Mouse (Mus musculus) CH12.LX (cell line): ENCODE results near the gene Ppp1cb. TPM values are rescaled to one million over a fixed set of nuclear protein-coding genes. Genes with fewer than 3 reads are reported as not detected.

Source experiments
- DNase-seq: peaks from one replicate; pipeline ENCODE4 v3.0.0-alpha.2; 2013; ENCODE audit errors: extremely low read depth
- H3K27ac ChIP-seq: 2 replicates; pipeline ENCODE4 v1.5.1; 2012; ENCODE audit warnings: low read depth, mild to moderate bottlenecking, control low read depth, moderate library complexity; ENCODE audit not compliant: insufficient read depth
- H3K27me3 ChIP-seq: replicated peaks from 2 replicates; pipeline ENCODE3; 2012; ENCODE audit warnings: inconsistent platforms
- H3K36me3 ChIP-seq, 2 experiments: replicated peaks in 1 of 2; 2 replicates each; pipeline versions ENCODE3 to v1.6.1; 2012; ENCODE audit warnings: inconsistent platforms in 1 of 2, low read length in 1 of 2, mild to moderate bottlenecking in 1 of 2, mixed read lengths in 1 of 2, moderate library complexity in 1 of 2; ENCODE audit not compliant: control insufficient read depth in 1 of 2, insufficient read depth in 1 of 2
- H3K4me1 ChIP-seq, 2 experiments: 2 replicates each; pipeline ENCODE4 v1.6.1; 2012; ENCODE audit warnings: inconsistent platforms in 1 of 2, moderate library complexity in 1 of 2; ENCODE audit not compliant: insufficient read depth in 2 of 2, control insufficient read depth in 1 of 2
- H3K4me2 ChIP-seq: 2 replicates; pipeline ENCODE4 v1.6.1; 2012; ENCODE audit warnings: low read depth, mild to moderate bottlenecking, control low read depth; ENCODE audit not compliant: poor library complexity, insufficient read depth, severe bottlenecking
- H3K4me3 ChIP-seq, 3 experiments: fragments of 150-350 bp in 1 of 3; sonication (generic) in 1 of 3; replicated peaks in 1 of 3; 2 replicates each; pipeline versions ENCODE3 to v1.5.1; 2011 to 2012; ENCODE audit warnings: low read depth in 2 of 3, low read length in 2 of 3, mild to moderate bottlenecking in 2 of 3, moderate library complexity in 2 of 3, control low read depth in 1 of 3, improper control_type of control experiment in 1 of 3, inconsistent platforms in 1 of 3, mixed read lengths in 1 of 3; ENCODE audit not compliant: poor library complexity in 1 of 3
- H3K79me2 ChIP-seq: replicated peaks from 2 replicates; pipeline ENCODE4 v1.6.1; 2012; ENCODE audit warnings: mild to moderate bottlenecking, moderate library complexity; ENCODE audit not compliant: control insufficient read depth, poor library complexity, insufficient read depth, severe bottlenecking; ENCODE audit errors: extremely low read depth
- H3K9ac ChIP-seq: 2 replicates; pipeline ENCODE4 v1.6.1; 2012; ENCODE audit warnings: low read depth, mild to moderate bottlenecking, control low read depth, moderate library complexity; ENCODE audit not compliant: insufficient read depth
- H3K9me3 ChIP-seq: replicated peaks from 2 replicates; pipeline ENCODE3; 2012; ENCODE audit warnings: low read length, inconsistent platforms, mixed read lengths
- CHD1 ChIP-seq: IDR thresholded peaks from 2 replicates; pipeline ENCODE4 v1.6.1; 2012; ENCODE audit warnings: low read depth, low read length, improper control_type of control experiment, inconsistent platforms
- EP300 ChIP-seq: IDR thresholded peaks from 2 replicates; pipeline ENCODE4 v1.6.1; 2011; ENCODE audit warnings: low read length, improper control_type of control experiment
- IRF4 ChIP-seq: IDR thresholded peaks from 2 replicates; pipeline ENCODE4 v1.6.1; 2014; ENCODE audit warnings: low read depth, mild to moderate bottlenecking, inconsistent platforms, low read length, improper control_type of control experiment
- JUN ChIP-seq: IDR thresholded peaks from 2 replicates; pipeline ENCODE4 v1.6.1; 2011; ENCODE audit warnings: low read depth, mild to moderate bottlenecking, low read length, improper control_type of control experiment, moderate library complexity; ENCODE audit not compliant: insufficient read depth
- JUND ChIP-seq: conservative IDR thresholded peaks from 2 replicates; pipeline ENCODE4 v1.6.1; 2011; ENCODE audit warnings: low read depth, low read length, improper control_type of control experiment
- KAT2A ChIP-seq: IDR thresholded peaks from 2 replicates; pipeline ENCODE4 v1.6.1; 2012; ENCODE audit warnings: low read length, improper control_type of control experiment, inconsistent platforms; ENCODE audit not compliant: insufficient replicate concordance
- MAX ChIP-seq: IDR thresholded peaks from 2 replicates; pipeline ENCODE4 v1.6.1; 2011; ENCODE audit warnings: low read length, improper control_type of control experiment
- MAZ ChIP-seq: IDR thresholded peaks from 2 replicates; pipeline ENCODE4 v1.6.1; 2012; ENCODE audit warnings: low read depth, mild to moderate bottlenecking, inconsistent platforms, low read length, improper control_type of control experiment, moderate library complexity
- MEF2A ChIP-seq: IDR thresholded peaks from 2 replicates; pipeline ENCODE4 v1.6.1; 2014; ENCODE audit warnings: low read depth, mild to moderate bottlenecking, inconsistent platforms, low read length, improper control_type of control experiment, borderline replicate concordance
- MXI1 ChIP-seq: IDR thresholded peaks from 2 replicates; pipeline ENCODE4 v1.6.1; 2011; ENCODE audit warnings: mild to moderate bottlenecking, low read depth, low read length, improper control_type of control experiment
- MYC ChIP-seq: IDR thresholded peaks from 2 replicates; pipeline ENCODE4 v1.6.1; 2011; ENCODE audit warnings: low read depth, mild to moderate bottlenecking, improper control_type of control experiment, low read length
- NELFE ChIP-seq: IDR thresholded peaks from 2 replicates; pipeline ENCODE4 v1.6.1; 2011; ENCODE audit warnings: low read depth, low read length, improper control_type of control experiment
- PAX5 ChIP-seq: IDR thresholded peaks from 2 replicates; pipeline ENCODE4 v1.6.1; 2012; ENCODE audit warnings: low read length, inconsistent platforms, mixed read lengths
- RCOR1 ChIP-seq: conservative IDR thresholded peaks from 2 replicates; pipeline ENCODE4 v1.6.1; 2012; ENCODE audit warnings: low read depth, mild to moderate bottlenecking, inconsistent platforms, low read length, improper control_type of control experiment
- SMC3 ChIP-seq: IDR thresholded peaks from 2 replicates; pipeline ENCODE4 v1.6.1; 2011; ENCODE audit warnings: low read depth, low read length, improper control_type of control experiment
- TBP ChIP-seq: conservative IDR thresholded peaks from 2 replicates; pipeline ENCODE4 v1.6.1; 2011; ENCODE audit warnings: low read depth, low read length, improper control_type of control experiment
- TCF12 ChIP-seq: IDR thresholded peaks from 2 replicates; pipeline ENCODE4 v1.6.1; 2014; ENCODE audit warnings: low read depth, mild to moderate bottlenecking, inconsistent platforms, low read length, improper control_type of control experiment
- ZC3H11A ChIP-seq: IDR thresholded peaks from 2 replicates; pipeline ENCODE4 v1.6.1; 2012; ENCODE audit warnings: low read depth, mild to moderate bottlenecking, inconsistent platforms, low read length, improper control_type of control experiment
- ZKSCAN1 ChIP-seq: IDR thresholded peaks from 2 replicates; pipeline ENCODE4 v1.6.1; 2012; ENCODE audit warnings: low read depth, inconsistent platforms, low read length, improper control_type of control experiment, borderline replicate concordance
- dilution Hi-C: fragments of 300-500 bp; cut with MboI; formaldehyde crosslinking; loops from 2 replicates; pipeline ENCODE4 v1.14.3; 2020; ENCODE audit warnings: low sequenced_read_pairs; ENCODE audit not compliant: extremely low pct_unique_long_range_greater_than_20kb, extremely low pct_ligation_motif_present
- in situ Hi-C: fragments of 300-500 bp; cut with MboI; formaldehyde crosslinking; loops from 3 replicates; pipeline ENCODE4 v1.14.3; 2019; ENCODE audit warnings: low sequenced_read_pairs, low pct_ligation_motif_present, low pct_unique_long_range_greater_than_20kb, mixed read lengths
- polyA plus RNA-seq: library from polyadenylated mRNA; unstranded; fragments of >175 nt; gene quantifications from 2 replicates; pipeline ENCODE4 v1.2.1, GENCODE M21; 2012; ENCODE audit warnings: low read depth; ENCODE audit not compliant: insufficient read length
- total RNA-seq, 2 experiments: library from RNA; depleted of rRNA; stranded (reverse); fragments of 300-350 nt in 1 of 2; fragments of >200 nt in 1 of 2; gene quantifications; 2 replicates each; pipeline ENCODE4 v1.2.3; 2012 to 2014

Ppp1cb gene
- total and polyA plus RNA-seq, 3 experiments, result 45.3 to 194 (median 116) TPM

GRCm38 (mm10) chr5:32413083-32413482, 45.6 kb upstream of the Ppp1cb start:
- in situ Hi-C loops (no loop called here), dilution Hi-C loops (no loop called here)
- Histone ChIP-seq H3K9ac (no peak overlapping the region), H3K27ac (no peak overlapping the region), H3K27me3 (no peaks in the 10 kb centered on the region), H3K4me2 (no peak overlapping the region), H3K36me3 (no peaks in the 10 kb centered on the region), H3K4me1 (peaks cover 10 to 45% of the 10 kb centered on the region in 2 experiments), H3K9me3 (no peaks in the 10 kb centered on the region), H3K4me3 (no peak overlapping the region), H3K79me2 (no peaks in the 10 kb centered on the region)
- no peak for DNase-seq
- TF ChIP-seq KAT2A (no peak), CHD1 (no peak), IRF4 (no peak), NELFE (no peak), MEF2A (no peak), TBP (no peak), TCF12 (no peak), MXI1 (no peak), SMC3 (no peak), ZC3H11A (no peak), JUND (no peak), MYC (no peak), PAX5 (no peak), RCOR1 (no peak)

GRCm38 (mm10) chr5:32413569-32413968, 45.1 kb upstream of the Ppp1cb start:
- DNase-seq, result peak; percentile 44
- no peak overlapping the region for H3K4me3 ChIP-seq
- TF ChIP-seq ZKSCAN1 (no peak), IRF4 (peak; percentile 70), MAZ (no peak), MAX (no peak), JUND (peak; percentile 71; the same call in 1 of the 2 replicates), JUN (peak; percentile 27; the same call in 1 of the 2 replicates), ZC3H11A (no peak), EP300 (peak; percentile 75)
- TF ChIP-seq, all 38 proteins: peak for 4
- in situ Hi-C loops, result no loop called here
- Histone ChIP-seq H3K36me3 (no peaks in the 10 kb centered on the region), H3K9ac (no peak overlapping the region), H3K79me2 (no peaks in the 10 kb centered on the region), H3K4me2 (no peak overlapping the region), H3K9me3 (no peaks in the 10 kb centered on the region), H3K27ac (no peak overlapping the region), H3K4me1 (peaks cover 10 to 45% of the 10 kb centered on the region in 2 experiments), H3K27me3 (no peaks in the 10 kb centered on the region)
- dilution Hi-C loops, result no loop called here
